Mouse (Mus musculus): ENCODE results near the gene Chid1.
"Not testable (repeated sequence)": the region's sequence is repeated elsewhere in the genome, so short reads cannot be mapped to it uniquely, and the experiment has no call there.

The Chid1 gene

DNA sequence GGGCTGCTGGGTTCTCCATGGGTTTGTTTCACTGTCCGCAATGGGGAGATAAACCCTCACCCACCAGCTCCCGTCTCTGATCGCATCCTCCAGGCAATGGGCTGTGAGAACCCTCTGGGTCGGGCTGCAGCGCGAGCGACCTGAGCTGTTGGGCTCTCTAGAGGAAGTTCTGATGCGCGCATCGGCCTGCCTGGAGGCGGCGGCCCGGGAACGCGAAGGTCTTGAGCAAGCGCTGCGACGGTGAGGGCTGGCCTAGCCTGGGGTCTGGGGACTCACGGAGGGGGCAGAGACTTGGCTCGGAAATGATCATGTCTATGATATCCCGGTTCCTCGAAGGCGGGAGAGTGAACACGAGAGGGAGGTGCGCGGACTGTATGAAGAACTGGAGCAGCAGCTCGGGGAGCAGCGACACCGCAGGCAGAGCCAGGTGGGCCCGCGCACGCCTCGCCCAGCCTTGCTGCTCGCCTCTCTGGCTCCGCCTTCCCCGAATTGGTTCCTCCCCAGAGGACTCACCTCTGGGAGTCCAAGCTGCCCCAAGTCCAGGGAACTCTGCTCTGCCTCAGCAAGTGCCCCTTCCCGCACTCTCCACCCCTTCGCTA, 75.0 kb downstream of the Chid1 start:
- in situ Hi-C loops (cut with MboI, MseI): no loop called here

DNA sequence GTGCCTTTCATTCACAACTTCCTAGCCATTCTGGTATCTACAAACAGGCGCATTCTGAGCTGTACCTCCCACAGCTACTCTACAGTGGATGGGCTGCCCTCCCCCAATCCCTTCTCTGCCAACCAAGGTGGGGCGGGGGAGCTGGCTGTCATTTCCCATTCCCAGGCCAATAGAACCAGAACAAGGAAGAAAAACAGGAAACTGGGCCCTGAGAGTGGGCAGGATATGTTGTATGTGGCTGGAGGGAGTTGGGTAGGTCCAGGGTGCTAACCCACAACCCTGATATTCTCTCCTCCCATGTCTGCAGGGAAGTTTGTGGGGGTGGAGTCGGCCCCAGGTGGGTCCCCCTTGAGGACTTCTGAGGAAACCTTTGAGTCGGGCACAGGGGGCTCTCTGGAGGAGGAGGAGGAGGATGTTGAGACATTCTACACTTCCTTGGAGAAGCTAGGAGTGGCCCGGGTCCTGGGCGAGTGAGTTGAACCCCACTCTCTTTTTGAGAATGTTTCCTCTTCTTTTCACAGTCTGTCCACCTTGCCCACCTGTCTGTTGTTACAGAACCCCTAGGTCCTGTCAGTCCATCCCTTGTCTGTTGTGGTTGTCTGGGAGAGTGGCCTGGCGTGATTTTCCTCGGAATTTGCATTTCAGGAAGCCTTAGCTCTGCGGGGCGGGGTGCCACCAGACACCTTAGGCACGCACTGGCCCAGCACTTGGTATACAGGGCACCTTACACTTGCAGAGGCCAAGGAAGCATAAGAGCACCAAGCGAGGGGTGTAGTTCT, 75.6 kb downstream of the Chid1 start:
- in situ Hi-C loops (cut with MboI, MseI): no loop called here

DNA sequence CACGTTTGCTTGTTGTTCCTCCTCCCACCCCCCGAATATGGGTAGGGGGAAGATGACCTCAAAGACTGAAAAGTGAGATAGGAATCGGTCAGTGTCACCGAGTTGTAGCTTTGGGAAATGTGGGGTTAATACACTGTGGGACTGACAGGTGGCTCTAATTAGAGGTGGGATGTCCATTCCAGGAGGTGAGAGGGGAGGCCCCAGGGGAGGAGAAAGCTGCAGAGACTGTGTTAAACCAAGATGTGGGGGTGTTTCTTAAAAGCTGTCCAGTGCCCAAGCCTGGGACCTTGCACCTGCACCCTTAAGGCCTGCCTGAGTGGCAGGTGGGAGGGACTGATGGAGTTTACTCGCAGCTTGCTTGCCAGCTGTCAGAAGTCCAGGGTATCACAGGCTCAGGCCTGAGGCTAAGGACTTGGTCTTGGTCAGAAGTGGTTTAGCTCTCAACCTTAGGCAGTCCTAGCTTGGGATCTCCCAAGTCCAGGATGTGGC, 77.3 kb downstream of the Chid1 start:
- in situ Hi-C loops (cut with MboI, MseI): no loop called here

DNA sequence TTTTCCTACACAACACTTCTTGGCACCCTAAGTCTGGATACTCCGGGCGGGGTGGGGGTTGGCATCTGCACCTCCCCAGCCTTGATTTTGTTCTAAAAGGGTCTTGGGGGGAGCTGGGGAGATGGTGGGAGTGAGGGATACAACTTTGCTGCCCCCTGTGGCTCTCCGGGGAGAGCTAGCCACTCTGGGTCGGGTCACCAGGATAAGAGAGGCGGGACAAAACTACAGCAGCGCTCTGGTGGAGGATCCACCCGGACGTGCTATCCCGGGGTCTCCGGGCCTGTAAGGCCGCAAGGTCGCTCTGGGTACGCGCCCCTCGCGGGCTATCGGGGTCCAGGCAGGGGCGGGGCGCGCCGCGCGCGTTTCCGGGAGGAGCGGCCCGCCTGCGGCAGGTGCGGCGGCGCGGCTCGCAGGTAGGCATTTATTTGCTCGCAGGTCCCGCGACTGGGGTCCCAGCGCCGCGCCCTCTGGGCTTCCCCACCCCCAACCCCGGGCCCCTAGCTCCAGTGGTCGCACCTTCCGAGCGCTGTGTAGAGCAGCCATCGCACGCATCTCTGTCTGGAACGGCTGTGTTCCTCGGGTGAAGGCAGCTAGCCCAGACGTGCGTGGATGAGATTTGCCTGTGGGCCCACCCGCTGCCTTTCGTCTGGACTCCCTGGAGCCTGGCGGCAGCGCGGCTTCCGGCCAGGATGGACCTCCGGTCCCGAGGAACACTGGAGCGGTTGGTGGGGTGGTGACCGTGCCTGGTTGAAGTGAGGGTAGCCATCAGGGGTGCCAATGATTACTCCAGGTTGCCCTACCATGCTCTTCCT, 77.9 kb downstream of the Chid1 start:
- in situ Hi-C loops (cut with MboI, MseI): no loop called here

- in situ Hi-C loops (cut with MboI, MseI): no loop called here
Observed at GRCm38 (mm10) chr7:141460391-141461113, 79.1 kb downstream of the Chid1 start, which contains the start of gene Cracr2b. Gene Cracr2b (plus strand): TSS chr7:141461094.

- in situ Hi-C loops (cut with MboI, MseI): no loop called here
Observed at GRCm38 (mm10) chr7:141460001-141460390, 79.7 kb downstream of the Chid1 start.

GRCm38 (mm10) chr7:141459301-141459711, 80.4 kb downstream of the Chid1 start:
- in situ Hi-C loops (cut with MboI, MseI): no loop called here

DNA sequence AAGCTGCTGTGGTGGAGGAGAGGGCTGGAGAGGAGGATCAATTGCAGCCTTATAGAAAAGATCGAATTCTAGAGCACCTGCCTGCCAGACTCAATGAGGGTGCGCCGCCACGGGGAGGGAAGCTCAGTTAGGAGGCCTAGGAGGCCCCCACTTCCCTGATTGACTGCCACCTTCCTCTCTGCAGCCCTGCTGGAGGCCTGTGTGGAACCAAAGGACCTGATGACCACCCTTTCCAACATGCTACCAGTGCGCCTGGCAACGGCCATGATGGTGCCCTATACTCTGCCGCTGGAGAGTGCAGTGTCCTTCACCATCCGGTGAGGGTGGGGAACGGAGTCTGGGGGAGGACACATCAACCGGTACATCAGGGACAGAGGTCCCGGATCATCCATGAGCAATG, 81.0 kb downstream of the Chid1 start:
- in situ Hi-C loops (cut with MboI, MseI): no loop called here

GRCm38 (mm10) chr7:141457986-141458660, 81.5 kb downstream of the Chid1 start:
- in situ Hi-C loops (cut with MboI, MseI): no loop called here

- in situ Hi-C loops (cut with MboI, MseI): no loop called here
Observed at GRCm38 (mm10) chr7:141457236-141457635, 82.4 kb downstream of the Chid1 start.

- in situ Hi-C loops (cut with MboI, MseI): no loop called here
Observed at GRCm38 (mm10) chr7:141456739-141457138, 82.9 kb downstream of the Chid1 start.

DNA sequence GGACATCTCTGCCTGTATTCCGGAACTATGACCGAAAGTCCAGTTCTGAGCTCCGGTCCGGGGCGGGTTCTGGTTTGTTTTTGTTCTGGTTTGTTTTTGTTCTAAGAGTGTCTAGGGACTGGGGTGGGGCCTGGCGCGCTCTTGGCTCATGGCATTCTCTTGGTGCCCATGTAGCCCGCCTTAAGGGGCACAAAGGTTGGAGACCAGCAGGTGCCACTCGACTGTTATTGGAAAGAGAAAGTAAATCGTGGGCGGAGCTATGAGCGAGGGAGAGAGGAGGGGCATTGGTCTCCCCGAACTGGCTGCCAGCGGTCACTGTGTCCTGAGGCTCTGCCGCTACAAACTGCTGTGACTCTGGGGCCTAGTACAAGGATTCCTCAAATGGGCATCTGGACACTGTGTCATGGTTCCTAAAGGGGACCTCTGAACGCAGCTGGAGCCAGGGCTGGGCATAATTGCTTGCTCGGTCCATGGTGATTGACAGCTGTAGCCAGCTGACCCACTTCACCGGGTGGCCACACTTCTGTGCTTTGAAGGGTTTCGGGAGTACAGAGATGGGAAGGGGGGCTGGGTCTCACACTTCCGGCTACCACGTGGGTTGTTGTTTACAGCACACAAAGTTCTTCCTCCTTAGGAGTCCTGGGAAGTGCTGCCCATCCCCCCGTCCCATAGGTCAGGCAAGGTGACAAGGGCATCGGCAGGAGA, 83.9 kb downstream of the Chid1 start:
- in situ Hi-C loops (cut with MboI, MseI): no loop called here

- in situ Hi-C loops (cut with MboI, MseI): no loop called here
Observed at GRCm38 (mm10) chr7:141454967-141455551, 84.6 kb downstream of the Chid1 start, which contains the start of gene Pnpla2. Gene Pnpla2 (plus strand): TSS chr7:141455198.

DNA sequence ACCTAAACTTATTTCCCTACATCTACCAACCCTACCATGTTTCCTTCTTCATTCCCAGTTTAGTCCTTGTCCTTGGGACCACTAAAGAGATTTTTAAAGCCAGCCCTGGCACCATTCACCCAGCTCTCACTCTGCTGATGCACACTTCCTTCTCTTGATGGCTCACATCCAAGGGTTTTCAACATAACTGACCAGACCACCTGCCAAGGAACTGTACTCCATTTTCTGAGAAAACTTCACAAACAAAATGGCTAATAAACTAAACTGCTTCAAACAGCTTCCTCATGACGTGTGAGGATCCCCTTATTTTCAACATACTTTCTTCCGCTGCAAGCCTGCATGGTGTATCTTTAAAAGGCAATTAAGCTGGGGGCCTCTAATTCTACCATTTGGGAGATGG, 86.0 kb downstream of the Chid1 start:
- in situ Hi-C loops (cut with MboI, MseI): no loop called here

DNA sequence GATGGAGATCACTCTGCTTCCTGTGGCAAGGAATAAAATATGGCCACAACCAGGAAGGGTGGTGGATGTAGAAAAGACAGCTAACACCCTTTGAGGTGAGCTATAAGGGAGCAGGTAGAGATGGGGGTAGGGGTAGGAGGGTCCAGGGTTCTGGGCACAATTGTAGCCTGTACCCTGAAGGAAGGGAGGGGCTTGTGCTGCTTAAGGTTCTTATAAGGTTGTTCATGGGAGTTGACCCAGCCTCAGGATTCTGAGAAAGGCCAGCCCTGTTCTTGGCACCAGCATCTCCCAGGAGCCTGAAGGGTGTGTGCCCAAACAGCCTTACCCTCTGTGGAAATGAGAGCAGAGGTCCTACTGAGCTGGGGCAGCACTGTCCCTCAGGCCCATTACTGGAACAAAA, 87.7 kb downstream of the Chid1 start:
- in situ Hi-C loops (cut with MboI, MseI): no loop called here

GRCm38 (mm10) chr7:141447110-141447991, 92.3 kb downstream of the Chid1 start, which contains the start of gene Rplp2:
Gene Rplp2 (plus strand): TSS chr7:141447370.
- in situ Hi-C loops (cut with MboI, MseI): no loop called here

DNA sequence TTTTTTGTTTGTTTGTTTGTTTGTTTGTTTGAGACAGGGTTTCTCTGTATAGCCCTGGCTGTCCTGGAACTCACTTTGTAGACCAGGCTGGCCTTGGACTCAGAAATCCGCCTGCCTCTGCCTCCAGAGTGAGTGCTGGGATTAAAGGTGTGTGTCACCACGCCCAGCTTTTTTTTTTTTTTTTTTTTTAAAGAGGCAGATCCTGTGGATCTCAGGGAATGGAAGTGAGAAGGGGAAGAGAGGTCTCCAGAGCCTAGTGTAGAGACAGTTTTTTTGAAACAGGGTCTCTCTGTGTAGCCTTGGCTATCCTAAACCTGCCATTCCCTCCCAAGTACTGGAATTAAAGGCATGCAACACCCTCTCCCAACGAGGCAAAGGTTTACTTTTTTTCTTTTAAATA, 93.3 kb downstream of the Chid1 start:
- in situ Hi-C loops (cut with MboI, MseI): not testable (repeated sequence)

DNA sequence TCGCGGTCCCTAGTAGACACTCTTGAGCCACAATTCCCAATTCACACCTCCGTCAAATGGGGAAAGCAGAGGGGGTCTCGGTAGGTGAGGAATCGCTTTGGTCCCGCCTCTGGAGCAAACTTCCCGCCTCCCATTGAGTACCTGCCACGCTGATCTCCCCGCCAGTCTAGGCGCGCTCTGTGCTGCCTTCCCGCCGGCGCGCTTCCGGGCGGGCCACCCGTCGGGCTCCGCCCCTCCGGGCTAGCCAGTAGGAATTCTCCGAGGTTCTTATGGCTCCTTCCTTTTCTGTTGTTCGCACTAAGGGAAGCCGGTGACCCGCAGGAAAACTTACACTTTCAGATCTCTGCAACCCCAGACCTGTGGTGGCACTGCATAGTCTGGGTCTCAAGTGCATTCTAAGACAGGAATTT, 95.8 kb downstream of the Chid1 start, which contains the start of gene Pidd1:
Gene Pidd1, minus strand, starts transcription at position 198 of the 410 bp plus-strand sequence.
- in situ Hi-C loops (cut with MboI, MseI): no loop called here

Measured in regulatory T cell (primary cell).